Mouse (Mus musculus) urinary bladder, postnatal 10 days (tissue): ENCODE results near the gene Pced1b.

Experiments
- DNase-seq: peaks from one replicate; pipeline ENCODE4 v3.0.0; 2022; ENCODE audit warnings: low spot score

Pced1b gene

GRCm38 (mm10) chr15:97257206-97257775 lies 10.4 kb downstream of the Pced1b start:
- DNase-seq = no peak

GRCm38 (mm10) chr15:97258483-97259230 lies 11.8 kb downstream of the Pced1b start:
- DNase-seq = no peak

- no peak for DNase-seq
Measured at GRCm38 (mm10) chr15:97259300-97259699, 12.4 kb downstream of the Pced1b start.

- no peak for DNase-seq
Measured at GRCm38 (mm10) chr15:97259968-97260597, 13.2 kb downstream of the Pced1b start.

- no peak for DNase-seq
Measured at GRCm38 (mm10) chr15:97262251-97262650, 15.3 kb downstream of the Pced1b start.

GRCm38 (mm10) chr15:97266236-97266845 lies 19.4 kb downstream of the Pced1b start:
- no peak for DNase-seq

- no peak for DNase-seq
Measured at GRCm38 (mm10) chr15:97267094-97267695, 20.3 kb downstream of the Pced1b start.

- no peak for DNase-seq
Measured at GRCm38 (mm10) chr15:97271985-97272697, 25.2 kb downstream of the Pced1b start.

- no peak for DNase-seq
Measured at GRCm38 (mm10) chr15:97272831-97273230, 25.9 kb downstream of the Pced1b start.

- DNase-seq = no peak
Measured at GRCm38 (mm10) chr15:97275626-97276395, 28.9 kb downstream of the Pced1b start.

GRCm38 (mm10) chr15:97276660-97277153 lies 29.8 kb downstream of the Pced1b start:
- no peak for DNase-seq

GRCm38 (mm10) chr15:97277328-97277727 lies 30.4 kb downstream of the Pced1b start:
- no peak for DNase-seq

GRCm38 (mm10) chr15:97278340-97278948 lies 31.5 kb downstream of the Pced1b start:
- no peak for DNase-seq

- DNase-seq = no peak
Measured at GRCm38 (mm10) chr15:97280131-97280530, 33.2 kb downstream of the Pced1b start.

- DNase-seq = no peak
Measured at GRCm38 (mm10) chr15:97280776-97281175, 33.9 kb downstream of the Pced1b start.

- no peak for DNase-seq
Measured at GRCm38 (mm10) chr15:97281712-97282571, 35.0 kb downstream of the Pced1b start.

GRCm38 (mm10) chr15:97282572-97282881 lies 35.6 kb downstream of the Pced1b start:
- DNase-seq = no peak

- no peak for DNase-seq
Measured at GRCm38 (mm10) chr15:97284201-97284600, 37.3 kb downstream of the Pced1b start.

- no peak for DNase-seq
Measured at GRCm38 (mm10) chr15:97285665-97286212, 38.8 kb downstream of the Pced1b start.
